Mouse (Mus musculus) midbrain, embryonic 16.5 days (tissue): ENCODE measurements around the gene Smdt1. TPM values are rescaled to one million over a fixed set of nuclear protein-coding genes. Genes with fewer than 3 reads are reported as not detected.

Source experiments
- ATAC-seq: fragments of 200-750 bp; cut with Nextera tagmentation; 2 replicates; pipeline ENCODE4 v1.8.0; 2017; ENCODE audit warnings: moderate TSS enrichment
- H3K27ac ChIP-seq: fragments of 300-500 bp; sonication (generic); 2 replicates; pipeline ENCODE4 v1.5.1; 2014; ENCODE audit warnings: mild to moderate bottlenecking, low read length, mixed read lengths
- H3K27me3 ChIP-seq: fragments of 300-500 bp; sonication (generic); 2 replicates; pipeline ENCODE4 v1.6.1; 2014; ENCODE audit warnings: low read depth, low read length, mixed read lengths; ENCODE audit not compliant: control insufficient read depth, insufficient read depth
- H3K36me3 ChIP-seq: fragments of 300-500 bp; sonication (generic); 2 replicates; pipeline ENCODE4 v1.6.1; 2014; ENCODE audit warnings: mild to moderate bottlenecking, low read length, moderate library complexity, mixed read lengths; ENCODE audit not compliant: control insufficient read depth, insufficient read depth
- H3K4me1 ChIP-seq: fragments of 300-500 bp; sonication (generic); 2 replicates; pipeline ENCODE4 v1.6.1; 2014; ENCODE audit warnings: mild to moderate bottlenecking, low read length, mixed read lengths; ENCODE audit not compliant: control insufficient read depth, insufficient read depth
- H3K4me2 ChIP-seq: fragments of 300-500 bp; sonication (generic); 2 replicates; pipeline ENCODE4 v1.6.1; 2014; ENCODE audit warnings: mild to moderate bottlenecking, low read length, mixed read lengths
- H3K4me3 ChIP-seq: fragments of 300-500 bp; sonication (generic); 2 replicates; pipeline ENCODE4 v1.5.1; 2014; ENCODE audit warnings: low read depth, mild to moderate bottlenecking, low read length, moderate library complexity, mixed read lengths
- H3K9ac ChIP-seq: fragments of 300-500 bp; sonication (generic); 2 replicates; pipeline ENCODE4 v1.6.1; 2014; ENCODE audit warnings: low read depth, low read length, mixed read lengths
- H3K9me3 ChIP-seq: fragments of 300-500 bp; sonication (generic); replicated peaks from 2 replicates; pipeline ENCODE4 v1.6.1; 2014; ENCODE audit warnings: mild to moderate bottlenecking, low read length, mixed read lengths; ENCODE audit not compliant: control insufficient read depth, poor library complexity, severe bottlenecking
- WGBS: fragments of 180-500 bp; shearing (Covaris S2); extraction: QIAGEN DNeasy Blood & Tissue Kit; methylation state at CpG from one replicate; pipeline ENCODE4 v1.1.7; 2014; 5-methylcytosine and 5-hydroxymethylcytosine counted together
- polyA plus RNA-seq: library from polyadenylated mRNA; unstranded; fragments of >200 nt; fragmentation: Nextera tagmentation; extraction: Ambion mirVana; gene quantifications from 2 replicates; pipeline ENCODE4 v1.2.1, GENCODE M21; 2015

Smdt1 gene
- polyA plus RNA-seq, 1 experiment from 2014 or later, result 320 TPM

DNA sequence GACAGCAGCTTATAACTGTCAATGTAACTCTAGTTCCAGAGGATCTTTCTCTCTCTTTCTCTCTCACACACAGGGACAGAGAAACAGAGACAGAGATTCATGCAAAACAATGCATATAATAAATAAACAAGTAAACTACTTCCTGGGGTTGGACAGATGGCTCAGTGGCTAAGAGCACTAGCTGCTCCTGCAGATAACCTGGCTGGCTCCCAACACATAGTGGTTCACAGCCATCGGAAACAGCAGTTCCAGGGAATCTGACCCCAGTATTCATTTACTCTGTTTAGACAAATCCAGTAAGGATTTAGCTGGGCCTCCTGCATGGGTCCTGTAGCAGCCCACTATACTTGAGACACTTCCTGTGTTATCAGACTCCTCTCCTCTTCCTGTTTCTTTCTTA, 19.1 kb upstream of the Smdt1 start:
- H3K9ac ChIP-seq, result no peak overlapping the region
- 79% methylated on average over 1 of the region's 1 CpGs for WGBS

GRCm38 (mm10) chr15:82322195-82322594, 16.6 kb upstream of the Smdt1 start:
- Histone ChIP-seq H3K4me1 (no peaks in the 10 kb centered on the region), H3K36me3 (no peaks in the 10 kb centered on the region), H3K9me3 (no peaks in the 10 kb centered on the region), H3K9ac (no peak overlapping the region), H3K4me2 (no peak overlapping the region), H3K27me3 (no peaks in the 10 kb centered on the region), H3K27ac (no peak overlapping the region), H3K4me3 (no peak overlapping the region)
- WGBS, result 75% methylated on average over 8 of the region's 8 CpGs
- ATAC-seq, result no peak

More for the DNA sequence above, 19.1 kb upstream of the Smdt1 start:
- Histone ChIP-seq H3K27me3 (no peaks in the 10 kb centered on the region), H3K36me3 (no peaks in the 10 kb centered on the region), H3K27ac (no peak overlapping the region), H3K4me1 (no peaks in the 10 kb centered on the region), H3K4me3 (no peak overlapping the region), H3K4me2 (no peak overlapping the region), H3K9me3 (no peaks in the 10 kb centered on the region)
- ATAC-seq, result no peak

GRCm38 (mm10) chr15:82325382-82325781, 13.4 kb upstream of the Smdt1 start:
- WGBS, result 75% methylated on average over 2 of the region's 2 CpGs
- Histone ChIP-seq H3K27ac (no peak overlapping the region), H3K4me1 (no peaks in the 10 kb centered on the region), H3K9ac (no peak overlapping the region), H3K4me2 (no peak overlapping the region), H3K4me3 (no peak overlapping the region), H3K36me3 (no peaks in the 10 kb centered on the region), H3K9me3 (no peaks in the 10 kb centered on the region), H3K27me3 (no peaks in the 10 kb centered on the region)
- ATAC-seq, result no peak

- Histone ChIP-seq H3K9ac (no peak overlapping the region), H3K4me1 (peaks cover 10% of the 10 kb centered on the region), H3K9me3 (no peaks in the 10 kb centered on the region), H3K4me3 (no peak overlapping the region), H3K27me3 (peaks cover under 1% of the 10 kb centered on the region), H3K36me3 (no peaks in the 10 kb centered on the region), H3K27ac (no peak overlapping the region), H3K4me2 (no peak overlapping the region)
- WGBS, result 94% methylated on average over 4 of the region's 4 CpGs
- ATAC-seq, result no peak
Observed at GRCm38 (mm10) chr15:82335194-82335593, 3.6 kb upstream of the Smdt1 start.

DNA sequence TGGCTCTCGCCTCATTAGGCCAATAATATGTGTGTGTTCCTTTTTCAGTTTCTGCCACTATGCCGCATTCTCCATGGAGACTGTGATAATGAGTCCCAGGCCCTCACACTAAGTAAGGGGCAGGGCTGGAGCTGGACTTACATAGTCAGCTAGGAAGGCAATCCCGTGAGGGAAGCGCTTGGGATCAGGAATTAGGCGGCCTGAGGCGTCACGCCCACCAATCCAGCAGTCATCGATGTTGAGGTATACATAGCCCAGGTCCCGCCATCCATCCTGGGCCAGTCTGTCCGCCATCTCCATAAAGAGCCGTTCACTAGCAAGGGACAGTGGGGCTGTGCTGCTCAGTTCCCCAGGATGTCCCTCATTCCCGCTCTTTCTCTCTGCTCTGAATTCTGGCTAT, 2.1 kb upstream of the Smdt1 start:
- H3K4me1 ChIP-seq, result peaks cover 12% of the 10 kb centered on the region
- H3K9ac ChIP-seq, result no peak overlapping the region
- 77% methylated on average over 12 of the region's 12 CpGs for WGBS
- peaks cover 7% of the 10 kb centered on the region for H3K27me3 ChIP-seq
- no peak overlapping the region for H3K4me3 ChIP-seq
- no peaks in the 10 kb centered on the region for H3K36me3 ChIP-seq
- no peak overlapping the region for H3K4me2 ChIP-seq
- H3K9me3 ChIP-seq, result no peaks in the 10 kb centered on the region
- no peak for ATAC-seq
- no peak overlapping the region for H3K27ac ChIP-seq

DNA sequence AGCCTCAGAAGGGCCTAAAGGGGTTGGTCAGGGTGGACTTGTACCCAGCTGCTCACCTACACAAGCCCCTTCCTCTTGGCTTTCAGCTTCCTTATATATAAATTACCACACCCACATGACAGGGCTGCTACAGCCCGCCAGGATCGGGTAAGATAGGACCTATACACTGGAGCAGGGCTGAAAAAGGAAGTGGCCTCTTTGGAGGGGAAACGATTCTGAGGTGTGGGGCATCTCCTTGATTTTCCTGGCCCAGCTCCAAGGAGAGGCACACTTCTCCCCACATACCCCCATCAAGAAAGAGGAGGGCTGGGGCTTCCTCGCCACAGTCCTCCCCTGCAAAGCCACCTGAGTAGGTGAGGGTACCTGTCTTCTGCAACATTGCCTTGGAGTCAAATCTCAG, 884 bp upstream of the Smdt1 start:
- peaks cover 12% of the 10 kb centered on the region for H3K4me1 ChIP-seq
- ATAC-seq, result no peak
- no peak overlapping the region for H3K27ac ChIP-seq
- H3K9me3 ChIP-seq, result no peaks in the 10 kb centered on the region
- peaks cover 7% of the 10 kb centered on the region for H3K27me3 ChIP-seq
- peak overlapping the region; percentile 72 for H3K4me2 ChIP-seq
- H3K4me3 ChIP-seq, result peak overlapping the region; percentile 65
- 54% methylated on average over 4 of the region's 4 CpGs for WGBS
- H3K9ac ChIP-seq, result peak overlapping the region; percentile 79
- H3K36me3 ChIP-seq, result no peaks in the 10 kb centered on the region

DNA sequence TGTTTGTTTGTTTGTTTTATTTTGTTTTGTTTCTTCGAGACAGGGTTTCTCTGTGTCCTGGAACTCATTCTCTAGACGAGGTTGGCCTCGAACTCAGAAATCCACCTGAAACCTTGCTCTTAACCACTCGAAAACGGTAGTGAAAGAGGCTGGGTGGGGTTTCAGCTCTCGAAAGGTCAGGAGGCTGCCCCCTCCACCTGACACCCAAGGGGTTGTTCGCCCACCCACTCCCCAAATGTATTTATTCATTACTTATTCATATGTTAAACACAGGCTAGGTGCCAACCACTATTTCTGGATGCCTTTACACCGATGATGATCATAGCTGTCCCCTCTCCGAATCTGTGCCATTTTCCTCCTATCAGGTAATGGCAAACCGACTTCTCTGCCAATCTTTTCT, 391 bp downstream of the Smdt1 start:
- no peak for ATAC-seq
- Histone ChIP-seq H3K27ac (no peak overlapping the region), H3K27me3 (peaks cover 7% of the 10 kb centered on the region), H3K4me3 (peak overlapping the region; percentile 65), H3K4me2 (peak overlapping the region; percentile 72), H3K9ac (peak overlapping the region; percentile 79), H3K36me3 (no peaks in the 10 kb centered on the region), H3K9me3 (no peaks in the 10 kb centered on the region), H3K4me1 (peaks cover 12% of the 10 kb centered on the region)
- 58% methylated on average over 10 of the region's 10 CpGs for WGBS

GRCm38 (mm10) chr15:82339634-82340254, 985 bp downstream of the Smdt1 start:
- Histone ChIP-seq H3K27me3 (peaks cover 7% of the 10 kb centered on the region), H3K27ac (no peak overlapping the region), H3K9me3 (no peaks in the 10 kb centered on the region), H3K9ac (no peak overlapping the region), H3K4me1 (peaks cover 12% of the 10 kb centered on the region), H3K4me3 (no peak overlapping the region), H3K36me3 (no peaks in the 10 kb centered on the region), H3K4me2 (no peak overlapping the region)
- ATAC-seq, result no peak
- 74% methylated on average over 8 of the region's 8 CpGs for WGBS

- WGBS, result 44% methylated on average over 21 of the region's 21 CpGs
- Histone ChIP-seq H3K4me1 (peaks cover 12% of the 10 kb centered on the region), H3K36me3 (no peaks in the 10 kb centered on the region), H3K27ac (no peak overlapping the region), H3K9ac (peak overlapping the region; percentile 56; the same call in 1 of the 2 replicates), H3K4me3 (no peak overlapping the region; the same call in 1 of the 2 replicates), H3K9me3 (no peaks in the 10 kb centered on the region), H3K27me3 (peaks cover 7% of the 10 kb centered on the region), H3K4me2 (peak overlapping the region; percentile 50)
- ATAC-seq, result no peak
Observed at GRCm38 (mm10) chr15:82340414-82341035, 1.8 kb downstream of the Smdt1 start.
